Mouse (Mus musculus): Measurements from ENCODE around the gene Cenpe.

Cenpe gene

DNA sequence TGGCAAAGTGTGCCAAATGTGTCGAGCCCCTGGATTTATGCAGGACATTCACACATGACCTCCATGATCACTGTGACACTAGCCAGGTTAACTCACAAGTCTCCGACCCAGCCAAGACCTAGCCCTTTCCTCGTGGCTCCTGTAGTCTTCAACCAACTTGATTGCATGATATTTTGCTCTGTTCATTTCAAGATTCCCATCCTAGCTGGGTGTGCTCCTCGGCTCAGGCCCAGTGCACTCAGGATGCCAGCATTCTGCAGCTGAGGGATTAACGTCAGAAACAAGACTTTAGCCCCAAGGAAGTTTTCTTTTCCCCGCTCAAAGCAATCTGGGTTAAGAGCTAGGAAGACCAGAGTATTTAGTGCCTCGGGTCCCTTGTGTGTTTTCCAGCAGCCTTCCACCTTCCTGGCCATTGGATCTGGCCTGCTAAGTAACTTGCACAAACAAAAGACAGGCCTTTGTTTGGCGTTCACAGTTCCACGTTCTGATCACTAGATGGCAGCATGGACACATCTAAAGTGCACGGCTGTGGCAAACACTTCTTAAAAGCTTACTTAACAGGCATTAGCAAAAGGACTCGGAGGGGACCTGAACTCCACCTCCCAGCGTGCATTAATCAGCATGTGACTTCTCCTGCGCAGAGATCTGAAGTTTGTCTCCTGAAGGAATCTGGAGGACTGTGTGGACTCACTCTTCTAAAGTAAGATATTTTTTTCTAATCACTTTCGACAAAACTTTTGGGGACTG is 68.5 kb downstream of the Cenpe start, which contains the start of gene Bdh2:
Gene Bdh2, plus strand, starts transcription at position 553 of the 747 bp plus-strand sequence.
- DNase-seq (ENCODE audit: extremely low spot score, low spot score) = peak; percentile 86

DNA sequence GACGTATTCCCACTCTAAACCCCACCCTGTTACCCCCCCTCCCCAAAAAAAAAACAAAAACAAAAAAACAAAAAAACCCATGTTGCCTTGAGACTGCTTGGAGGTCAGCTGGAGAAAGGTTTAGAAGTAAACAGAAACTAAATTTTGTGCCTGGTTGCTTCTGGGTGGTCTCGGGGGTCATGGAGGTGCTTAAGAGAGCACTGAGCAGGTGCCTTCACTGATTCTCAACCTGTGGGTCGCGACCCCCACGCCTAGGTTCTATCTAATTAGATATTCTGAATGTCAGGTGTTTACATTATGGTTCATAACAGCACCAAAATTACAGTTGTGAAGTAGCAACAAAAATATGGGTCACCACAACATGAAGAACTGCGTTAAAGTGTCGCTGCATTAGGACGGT is 69.4 kb downstream of the Cenpe start:
- DNase-seq (ENCODE audit: extremely low spot score, low spot score) = no peak

DNA sequence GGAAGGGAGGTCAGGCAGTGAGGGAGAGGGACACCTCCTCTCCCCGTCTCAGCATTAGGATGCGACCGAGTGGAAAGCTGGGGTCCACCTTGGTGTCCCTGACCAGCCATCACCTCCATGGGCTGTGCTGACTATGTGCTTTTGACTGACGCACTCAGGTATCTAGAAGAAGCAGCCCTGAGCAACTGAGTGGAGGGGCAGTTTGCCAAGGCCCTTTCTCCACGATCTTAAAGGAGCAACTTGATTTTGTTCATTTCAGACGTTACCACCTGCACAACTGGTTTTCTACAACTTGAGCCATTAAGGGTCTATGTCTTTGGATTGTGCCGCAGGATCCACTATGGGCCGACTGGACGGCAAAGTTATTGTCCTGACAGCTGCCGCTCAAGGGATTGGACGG is 72.9 kb downstream of the Cenpe start:
- no peak for DNase-seq (ENCODE audit: extremely low spot score, low spot score)

DNA sequence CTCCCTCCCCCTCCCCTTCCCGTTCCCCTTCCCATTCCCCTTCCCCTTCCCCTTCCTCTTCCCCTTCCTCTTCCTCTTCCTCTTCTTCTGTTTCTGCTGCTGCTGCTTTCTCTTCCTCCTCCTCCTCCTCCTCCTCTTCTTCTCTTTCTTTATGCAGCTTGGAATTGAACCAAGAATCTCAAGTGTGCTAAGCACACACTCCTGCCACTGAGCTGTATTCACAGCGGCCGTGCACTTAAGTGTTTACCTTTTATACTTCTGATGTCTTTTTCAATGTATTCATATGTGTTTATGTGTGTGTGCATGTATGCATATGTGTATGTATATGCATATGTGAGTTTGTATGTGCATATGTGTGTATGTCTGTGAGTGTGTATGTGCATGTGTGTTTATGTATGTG is 73.5 kb downstream of the Cenpe start:
- no peak for DNase-seq (ENCODE audit: extremely low spot score, low spot score)

DNA sequence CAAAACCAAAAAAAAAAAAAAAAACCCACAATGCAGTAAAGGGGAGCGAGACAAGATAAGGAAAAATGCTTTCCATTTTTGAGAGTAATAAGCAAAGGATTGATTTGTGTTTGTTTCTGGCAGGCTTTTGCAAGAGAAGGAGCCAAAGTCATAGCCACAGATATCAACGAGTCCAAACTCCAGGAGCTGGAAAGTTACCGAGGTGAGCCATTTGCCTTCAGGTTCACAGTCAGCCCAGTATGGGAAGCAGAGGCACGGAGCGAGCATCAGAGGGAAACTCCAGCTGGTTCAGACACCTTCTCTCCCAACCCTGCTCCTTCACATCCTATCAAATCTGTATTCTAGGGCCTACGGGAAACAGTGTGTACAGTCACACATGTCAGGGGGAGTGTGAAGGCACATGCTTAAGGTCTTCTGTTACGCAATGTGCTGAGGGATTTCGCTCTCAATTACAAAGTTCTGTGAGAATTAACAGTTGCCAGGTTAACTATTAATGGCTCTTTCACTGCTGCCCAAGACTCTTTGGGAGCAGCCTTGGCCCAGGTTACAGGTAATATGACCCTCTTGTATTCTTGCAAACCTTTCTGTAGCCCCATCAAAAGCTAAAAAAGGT is 75.9 kb downstream of the Cenpe start:
- DNase-seq (ENCODE audit: extremely low spot score, low spot score) = no peak

DNA sequence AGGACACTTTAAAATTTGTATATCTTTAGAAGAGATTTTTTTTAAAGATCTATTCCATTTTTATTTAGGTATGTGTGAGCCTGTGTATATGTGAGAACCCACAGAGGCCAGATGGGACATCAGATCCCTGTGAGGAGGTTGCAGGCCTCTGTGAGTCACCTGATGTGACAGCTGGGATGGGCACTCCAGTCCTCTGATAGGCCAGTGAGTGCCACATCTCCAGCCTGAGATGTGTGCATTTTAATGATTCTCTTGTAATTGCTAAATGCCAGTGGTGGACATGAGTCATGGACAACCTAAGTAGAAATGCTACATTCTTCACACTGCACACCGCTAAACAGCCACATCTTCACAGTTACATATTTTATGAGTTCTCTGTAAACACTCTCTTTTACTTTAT is 76.8 kb downstream of the Cenpe start:
- no peak for DNase-seq (ENCODE audit: extremely low spot score, low spot score)

DNA sequence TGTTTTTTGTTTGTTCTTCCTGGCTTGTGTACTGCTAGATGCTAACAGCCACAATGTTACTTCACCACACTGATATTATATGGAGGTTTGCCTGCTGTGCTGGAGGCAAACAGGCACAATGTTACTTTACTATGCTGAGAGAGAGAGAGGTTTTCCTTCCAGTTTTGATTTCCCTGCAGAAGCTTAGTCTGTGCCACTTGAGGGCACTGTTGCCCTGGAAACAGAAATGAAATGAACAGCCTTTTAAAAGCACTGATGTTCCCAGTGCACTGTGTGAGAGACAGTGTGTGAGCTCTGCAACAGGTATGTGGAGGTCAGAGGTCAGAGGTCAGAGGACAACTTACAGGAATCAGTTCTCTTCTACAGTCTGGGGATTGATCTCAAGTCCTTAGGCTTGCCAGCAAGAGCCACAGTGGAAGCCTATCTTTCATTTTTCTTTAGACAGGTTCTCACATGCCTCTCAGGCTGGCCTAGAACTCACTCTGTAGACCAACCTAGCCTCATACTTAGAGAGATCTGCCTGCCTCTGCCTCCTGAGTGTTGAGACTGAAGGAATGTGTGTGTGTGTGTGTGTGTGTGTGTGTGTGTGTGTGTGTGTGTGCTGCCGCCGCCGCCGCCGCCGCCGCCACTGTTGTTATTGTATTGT is 78.0 kb downstream of the Cenpe start:
- DNase-seq (ENCODE audit: extremely low spot score, low spot score) = peak; percentile 48

DNA sequence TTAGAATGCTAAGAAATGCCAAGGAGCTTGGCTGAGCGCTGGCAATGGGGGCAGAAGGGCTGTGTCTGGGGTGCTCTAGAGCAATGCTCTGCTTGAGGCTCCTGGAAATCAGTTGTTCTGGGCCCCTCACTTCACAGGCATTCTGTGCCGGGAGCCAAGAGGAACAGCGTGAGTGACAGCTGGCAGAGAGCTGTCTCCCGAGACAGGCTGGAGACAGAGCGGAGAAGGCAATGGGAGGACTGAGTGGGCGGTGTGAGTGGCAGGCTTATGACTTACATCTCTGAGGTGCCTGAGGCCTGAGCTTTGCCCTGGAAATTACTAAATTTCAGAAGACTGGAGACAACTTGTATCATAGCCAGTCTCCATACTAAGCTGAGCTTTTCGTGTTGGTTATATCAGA is 81.4 kb downstream of the Cenpe start:
- no peak for DNase-seq (ENCODE audit: extremely low spot score, low spot score)

DNA sequence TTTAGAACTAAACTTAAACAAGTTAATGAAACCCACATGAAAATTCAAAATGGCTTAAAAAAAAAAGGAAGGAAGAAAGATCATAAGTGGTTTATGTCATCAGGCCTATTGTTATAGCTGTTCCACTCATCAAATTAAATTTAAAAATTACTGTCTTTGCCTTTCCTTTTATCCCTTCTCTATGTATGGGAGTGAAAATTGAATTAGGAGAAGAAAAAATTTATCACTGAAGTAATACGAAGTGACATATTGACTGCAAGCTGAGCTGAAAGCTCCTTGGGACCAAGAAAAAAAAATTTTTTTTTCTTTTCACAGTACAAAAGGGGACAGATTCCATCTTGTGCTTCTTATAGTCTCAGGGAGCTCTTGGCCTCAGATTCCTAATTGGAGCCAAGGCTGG is 83.2 kb downstream of the Cenpe start:
- no peak for DNase-seq (ENCODE audit: extremely low spot score, low spot score)

DNA sequence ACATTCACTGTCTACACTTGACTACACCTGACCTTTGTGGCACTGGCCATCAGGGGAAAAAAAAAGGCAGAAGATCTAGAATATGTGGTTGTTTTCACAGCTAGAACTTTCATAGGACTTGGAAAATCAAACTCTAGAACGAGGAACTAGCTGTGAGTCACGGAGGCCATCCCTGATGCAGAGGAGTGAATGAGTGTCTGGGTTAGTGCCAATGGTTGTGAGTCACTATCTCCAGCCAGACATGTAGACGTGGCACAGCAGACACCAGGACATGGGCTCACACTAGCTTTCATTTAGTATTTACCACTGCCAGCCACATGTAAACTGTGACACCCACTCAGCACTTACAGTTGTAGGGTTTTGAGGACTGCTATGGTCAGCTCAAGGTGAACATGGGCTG is 86.2 kb downstream of the Cenpe start:
- DNase-seq (ENCODE audit: extremely low spot score, low spot score) = no peak

DNA sequence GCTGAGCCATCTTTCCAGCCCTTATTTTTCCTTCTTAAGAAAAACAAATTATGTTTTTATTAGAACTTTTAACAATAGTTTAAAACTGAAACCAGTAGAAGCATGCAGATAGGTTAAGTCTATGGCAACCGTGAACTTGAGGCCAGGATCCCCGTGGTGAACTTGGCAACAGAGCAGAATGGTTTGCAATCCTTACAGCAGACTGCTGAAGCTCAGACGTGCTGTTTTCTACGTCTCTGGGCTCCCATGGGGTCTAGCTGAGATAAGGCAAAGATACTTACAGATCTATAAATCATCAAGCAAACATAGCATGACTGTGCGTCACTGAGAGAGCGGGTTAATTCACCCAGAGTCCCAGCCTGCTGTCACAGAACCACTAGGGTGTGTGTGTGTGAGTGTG is 87.7 kb downstream of the Cenpe start:
- DNase-seq (ENCODE audit: extremely low spot score, low spot score) = no peak

DNA sequence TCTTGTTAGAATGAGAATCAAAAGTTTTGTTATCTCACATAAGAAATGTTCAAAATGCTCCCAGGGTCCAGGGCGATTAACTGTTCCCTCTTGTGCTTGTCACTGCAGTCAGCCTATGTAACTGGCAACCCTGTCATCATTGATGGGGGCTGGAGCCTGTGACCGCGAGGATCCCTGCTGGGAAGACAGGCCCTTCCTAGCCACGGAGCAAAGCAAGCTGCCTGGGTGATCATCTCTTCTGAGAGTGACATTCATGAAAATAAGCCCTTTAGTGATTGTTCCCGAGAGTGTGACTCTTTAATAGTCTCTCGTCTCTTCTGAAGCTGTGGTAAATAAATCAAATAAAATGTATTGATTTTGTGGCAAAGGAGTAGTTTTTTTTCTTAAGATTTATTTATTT is 91.7 kb downstream of the Cenpe start:
- peak; percentile 28 for DNase-seq (ENCODE audit: extremely low spot score, low spot score)

DNA sequence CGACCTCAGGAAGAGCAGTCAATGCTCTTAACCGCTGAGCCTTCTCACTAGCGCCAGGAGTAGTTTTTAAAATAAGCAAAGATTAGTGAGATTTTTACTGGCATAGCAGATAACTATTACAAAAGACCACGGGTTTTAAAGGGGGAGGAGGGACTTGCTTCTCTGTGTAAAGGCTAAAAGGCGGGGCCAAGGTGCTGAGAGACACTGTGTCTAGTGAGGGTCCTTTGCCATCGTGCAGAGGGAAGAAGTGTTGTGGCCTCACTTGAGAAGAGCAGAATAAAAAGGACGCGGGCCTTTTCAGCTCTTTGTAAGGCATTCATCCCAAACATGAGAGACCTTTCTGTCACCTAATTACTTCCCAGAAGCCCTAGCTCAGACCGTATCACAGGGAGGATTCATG is 92.2 kb downstream of the Cenpe start:
- no peak for DNase-seq (ENCODE audit: extremely low spot score, low spot score)

DNA sequence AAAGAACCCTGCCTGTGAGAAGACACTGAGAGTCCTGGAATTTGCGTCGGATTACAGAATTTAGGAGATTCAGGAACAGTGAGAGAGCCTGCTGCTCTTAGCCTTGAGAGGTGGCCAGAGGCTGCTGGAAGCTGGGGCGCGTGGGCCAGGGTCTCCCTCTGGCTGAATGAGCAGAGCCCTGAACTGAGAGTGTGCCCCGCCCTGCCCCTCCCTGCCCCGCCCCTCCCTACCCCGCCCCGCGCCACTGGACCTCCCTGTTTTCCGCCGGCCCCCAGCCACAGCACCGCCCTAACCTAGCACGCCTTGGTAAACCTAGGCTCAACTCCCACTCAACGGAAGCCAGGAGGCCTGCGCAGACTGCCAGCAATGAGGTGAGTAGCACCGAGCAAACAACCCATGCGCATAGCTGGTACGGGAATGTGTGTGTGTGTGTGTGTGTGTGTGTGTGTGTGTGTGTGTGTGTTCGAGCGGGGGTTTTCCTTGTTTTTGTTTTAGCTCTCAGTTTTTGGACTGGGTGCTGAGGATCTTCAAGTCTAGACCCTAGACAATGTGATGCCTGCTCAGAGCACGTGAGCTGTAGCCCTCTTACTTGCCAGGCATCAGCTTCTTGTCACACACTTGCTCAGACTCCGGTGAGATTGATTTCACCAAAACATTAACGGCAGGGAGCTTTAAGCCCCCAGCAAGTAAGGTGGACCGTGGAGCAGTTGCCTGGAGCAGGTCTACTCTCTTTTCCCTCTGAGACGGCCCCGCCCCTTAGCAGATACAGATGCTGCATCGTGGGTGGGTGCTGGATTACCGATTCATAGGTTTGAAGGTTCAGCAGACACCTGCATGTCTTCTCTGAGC is 95.3 kb downstream of the Cenpe start, which contains the start of gene Slc9b2:
Gene Slc9b2, plus strand, starts transcription at position 290 of the 849 bp plus-strand sequence.
- DNase-seq (ENCODE audit: extremely low spot score, low spot score) = peak; percentile 45

DNA sequence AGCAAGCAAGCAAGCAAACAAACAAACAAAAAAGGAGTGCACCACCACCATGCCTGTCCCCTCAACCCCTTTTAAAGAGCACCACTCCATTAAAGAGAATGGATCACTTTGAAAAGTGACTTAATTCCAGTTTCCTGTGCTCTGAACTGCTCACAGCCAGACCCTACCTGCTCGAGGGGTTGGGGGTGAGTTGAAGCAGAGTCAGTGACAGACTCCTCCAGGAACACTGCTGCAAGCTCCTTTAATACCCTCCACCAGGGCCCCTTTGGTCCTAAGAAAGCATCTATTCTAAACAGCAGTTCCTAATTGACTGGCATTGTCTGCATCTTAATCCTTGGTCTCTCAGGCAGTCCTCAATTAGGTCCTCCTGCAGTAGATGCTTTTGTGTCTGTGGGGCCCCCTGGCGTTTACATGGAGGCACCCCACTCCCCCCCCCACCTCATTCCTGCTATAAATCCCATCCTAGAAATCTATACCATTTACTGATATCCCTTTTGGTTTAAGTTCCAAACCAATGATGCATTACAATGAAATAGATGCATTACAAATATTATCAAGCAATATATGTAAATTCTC is 100.7 kb downstream of the Cenpe start:
- no peak for DNase-seq (ENCODE audit: extremely low spot score, low spot score)

DNA sequence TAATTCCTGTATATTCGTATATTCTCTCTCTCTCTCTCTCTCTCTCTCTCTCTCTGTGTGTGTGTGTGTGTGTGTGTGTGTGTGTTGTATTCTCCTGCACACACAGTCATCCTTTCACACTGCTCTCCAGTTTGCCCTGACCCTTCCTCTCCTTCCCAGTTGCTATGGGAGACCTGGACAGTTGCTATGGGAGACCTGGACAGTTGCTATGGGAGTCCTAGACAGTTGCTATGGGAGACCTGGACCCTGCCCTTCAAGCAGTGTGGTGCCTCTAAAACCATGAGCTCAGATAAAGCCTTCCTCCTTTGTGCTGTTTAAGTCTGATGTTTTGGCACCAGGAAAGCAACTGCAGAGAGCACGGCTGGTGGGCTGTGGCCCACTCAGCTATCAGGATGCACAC is 101.4 kb downstream of the Cenpe start:
- DNase-seq (ENCODE audit: extremely low spot score, low spot score) = no peak

DNA sequence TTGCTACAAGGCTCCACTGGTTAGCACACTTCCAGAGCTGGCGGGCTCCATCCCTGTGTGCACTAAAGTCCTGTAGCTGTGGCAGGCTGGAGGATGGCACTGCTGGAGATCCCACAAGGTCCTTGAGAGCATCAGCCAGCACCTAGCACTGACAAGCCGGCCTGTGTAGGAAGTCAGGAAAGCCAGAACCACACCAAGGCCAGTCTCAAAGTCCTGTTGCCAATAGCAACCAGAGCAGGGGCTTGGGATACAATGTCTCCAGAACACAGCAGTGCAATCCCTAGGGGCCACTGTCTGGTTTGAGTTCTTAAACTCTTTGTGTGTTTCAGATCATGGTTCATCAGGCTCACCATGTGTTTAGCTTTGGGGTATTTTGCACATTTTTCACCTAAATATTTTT is 102.5 kb downstream of the Cenpe start:
- DNase-seq (ENCODE audit: extremely low spot score, low spot score) = no peak

DNA sequence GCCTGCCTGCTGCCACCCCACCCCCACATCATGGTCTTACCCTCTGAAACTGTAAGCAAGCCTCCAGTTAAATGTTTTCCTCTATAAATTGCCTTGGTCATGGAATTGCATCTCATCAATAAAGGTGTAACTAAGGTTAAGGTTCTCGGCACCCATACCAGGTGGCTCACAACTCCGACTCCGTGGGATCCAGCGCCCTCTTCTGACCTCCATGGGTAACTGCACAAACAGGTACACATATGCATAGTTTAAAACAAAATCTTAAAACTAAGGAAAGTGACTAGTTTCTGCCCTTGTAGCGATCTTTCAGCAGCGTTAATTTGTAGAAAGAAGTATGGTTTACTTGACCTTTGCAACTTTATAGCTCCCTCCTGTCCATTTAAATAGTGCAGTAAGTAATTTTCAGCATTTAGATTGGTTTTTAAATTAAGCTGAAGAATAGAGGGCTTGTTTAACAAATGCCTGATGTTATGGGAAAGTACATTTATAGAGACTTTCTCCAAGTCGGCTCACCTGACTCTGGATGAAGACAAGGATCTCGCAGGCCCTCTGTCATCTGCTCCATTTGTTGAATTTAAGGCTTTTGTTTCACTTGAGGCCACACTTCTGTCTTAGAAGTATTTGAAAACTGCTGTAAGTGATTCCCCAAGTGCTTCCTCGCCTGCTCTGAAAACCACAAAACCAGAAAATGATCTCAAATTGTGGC is 103.5 kb downstream of the Cenpe start:
- DNase-seq (ENCODE audit: extremely low spot score, low spot score) = no peak

DNA sequence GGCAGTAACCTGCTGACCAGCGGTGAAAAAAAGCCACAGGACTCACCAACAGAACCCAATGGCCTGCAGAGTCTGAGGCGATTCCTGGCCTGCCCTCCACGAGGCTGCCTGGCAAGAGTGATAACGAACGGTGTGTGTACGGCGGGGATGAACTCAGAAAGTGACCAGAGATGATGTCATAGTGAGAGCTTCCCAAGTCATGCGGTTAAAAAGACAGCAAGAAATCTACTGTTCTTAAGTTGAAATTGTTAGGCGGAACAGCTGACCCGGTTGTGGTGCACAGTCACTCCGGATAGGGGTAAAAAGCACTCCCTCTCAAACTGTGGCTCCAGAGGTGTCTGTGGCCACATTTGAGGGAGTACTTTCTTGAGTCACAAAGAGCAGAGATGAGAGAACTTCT is 106.0 kb downstream of the Cenpe start:
- DNase-seq (ENCODE audit: extremely low spot score, low spot score) = no peak
